Mouse (Mus musculus) myocyte (in vitro differentiated cells): ENCODE measurements around the gene Stx3. TPM values are rescaled to one million over a fixed set of nuclear protein-coding genes. Genes with fewer than 3 reads are reported as not detected.

Experiments used
- H3K27me3 ChIP-seq: one replicate; pipeline ENCODE4 v1.6.1; 2011; ENCODE audit not compliant: control insufficient read depth, insufficient read depth, insufficient read length
- H3K36me3 ChIP-seq: one replicate; pipeline ENCODE4 v1.6.1; 2011; ENCODE audit not compliant: control insufficient read depth, insufficient read depth
- H3K4me2 ChIP-seq: one replicate; pipeline ENCODE4 v1.6.1; 2011; ENCODE audit warnings: low read depth, control low read depth
- H3K4me3 ChIP-seq: one replicate; pipeline ENCODE4 v1.5.1; 2011; ENCODE audit warnings: mild to moderate bottlenecking, control low read depth, moderate library complexity
- H3K79me2 ChIP-seq: one replicate; pipeline ENCODE4 v1.6.1; 2011; ENCODE audit not compliant: control insufficient read depth, insufficient read depth
- H3ac ChIP-seq: one replicate; pipeline ENCODE4 v1.6.1; 2011; ENCODE audit not compliant: control insufficient read depth, insufficient read length
- CEBPB ChIP-seq: IDR thresholded peaks from 2 replicates; pipeline ENCODE4 v1.6.1; 2011; ENCODE audit warnings: mild to moderate bottlenecking, moderate library complexity; ENCODE audit not compliant: poor library complexity, insufficient read depth, severe bottlenecking
- E2F4 ChIP-seq: IDR thresholded peaks from one replicate; pipeline ENCODE4 v1.6.1; 2011; ENCODE audit warnings: mild to moderate bottlenecking, control low read depth, moderate library complexity; ENCODE audit not compliant: insufficient read depth
- MAX ChIP-seq: IDR thresholded peaks from one replicate; pipeline ENCODE4 v1.6.1; 2011; ENCODE audit warnings: low read depth, mild to moderate bottlenecking, control low read depth
- MYOD1 ChIP-seq, 3 experiments: IDR thresholded peaks; one replicate each; pipeline ENCODE4 v1.6.1; 2011; ENCODE audit warnings: control low read depth in 2 of 3, low read depth in 2 of 3, mild to moderate bottlenecking in 2 of 3, moderate library complexity in 1 of 3; ENCODE audit not compliant: insufficient read length in 2 of 3, control insufficient read depth in 1 of 3
- MYOG ChIP-seq, 3 experiments: IDR thresholded peaks; one replicate each; pipeline ENCODE4 v1.6.1; 2011; ENCODE audit warnings: control low read depth in 2 of 3, low read depth in 2 of 3, mild to moderate bottlenecking in 2 of 3; ENCODE audit not compliant: insufficient read length in 2 of 3, control insufficient read depth in 1 of 3, insufficient read depth in 1 of 3
- POLR2A ChIP-seq: IDR thresholded peaks from one replicate; pipeline ENCODE4 v1.6.1; 2011; ENCODE audit warnings: low read depth, mild to moderate bottlenecking, control low read depth, moderate library complexity; ENCODE audit not compliant: insufficient read length
- POLR2AphosphoS2 ChIP-seq: IDR thresholded peaks from one replicate; pipeline ENCODE4 v1.6.1; 2011; ENCODE audit warnings: low read depth, control low read depth; ENCODE audit not compliant: insufficient read length
- REST ChIP-seq: IDR thresholded peaks from one replicate; pipeline ENCODE4 v1.6.1; 2011; ENCODE audit warnings: mild to moderate bottlenecking, control low read depth, moderate library complexity; ENCODE audit not compliant: insufficient read depth, insufficient read length
- SRF ChIP-seq: IDR thresholded peaks from one replicate; pipeline ENCODE4 v1.6.1; 2011; ENCODE audit warnings: low read depth; ENCODE audit not compliant: control insufficient read depth, insufficient read length
- TCF12 ChIP-seq: IDR thresholded peaks from one replicate; pipeline ENCODE4 v1.6.1; 2011; ENCODE audit warnings: mild to moderate bottlenecking, control low read depth; ENCODE audit not compliant: poor library complexity, insufficient read depth, severe bottlenecking
- TCF3 ChIP-seq: IDR thresholded peaks from one replicate; pipeline ENCODE4 v1.6.1; 2011; ENCODE audit warnings: low read depth, control low read depth; ENCODE audit not compliant: insufficient read length
- USF1 ChIP-seq: IDR thresholded peaks from one replicate; pipeline ENCODE4 v1.6.1; 2011; ENCODE audit warnings: low read depth, mild to moderate bottlenecking, control low read depth, moderate library complexity
- polyA plus RNA-seq: library from polyadenylated mRNA; unstranded; fragments of >200 nt; fragmentation: generic; extraction: Trizol; gene quantifications from one replicate; pipeline ENCODE4 v1.2.1, GENCODE M21; 2012; ENCODE audit warnings: missing spikeins

Stx3 gene
- polyA plus RNA-seq, 1 experiment, result 3.3 TPM

GRCm38 (mm10) chr19:11788876-11789275 is 30.3 kb downstream of the Stx3 start:
- no peaks in the 10 kb centered on the region for H3K79me2 ChIP-seq
- no peaks in the 10 kb centered on the region for H3K36me3 ChIP-seq
- no peaks in the 10 kb centered on the region for H3K27me3 ChIP-seq
- no peak overlapping the region for H3K4me3 ChIP-seq
- H3ac ChIP-seq, result no peak overlapping the region
- no peak for TF ChIP-seq CEBPB
- no peak for TF ChIP-seq TCF3
- no peak for TF ChIP-seq USF1
- no peak for TF ChIP-seq MAX
- no peak overlapping the region for H3K4me2 ChIP-seq

- TF ChIP-seq E2F4 (no peak), USF1 (no peak), POLR2A (no peak), TCF3 (no peak), MYOG (IDR thresholded peaks at IDR 0.05; ENCODE audit: control insufficient read depth in 1 of 3, insufficient read depth in 1 of 3, insufficient read length in 2 of 3, low read depth in 2 of 3) (no peak), MAX (no peak), TCF12 (no peak), SRF (no peak)
- Histone ChIP-seq H3K4me3 (no peak overlapping the region), H3ac (no peak overlapping the region), H3K4me2 (no peak overlapping the region), H3K27me3 (no peaks in the 10 kb centered on the region), H3K79me2 (no peaks in the 10 kb centered on the region), H3K36me3 (no peaks in the 10 kb centered on the region)
These were observed 31.4 kb downstream of the Stx3 start for GRCm38 (mm10) chr19:11787826-11788225.

- Histone ChIP-seq H3K36me3 (no peaks in the 10 kb centered on the region), H3K79me2 (no peaks in the 10 kb centered on the region), H3K27me3 (no peaks in the 10 kb centered on the region), H3ac (no peak overlapping the region), H3K4me2 (no peak overlapping the region), H3K4me3 (no peak overlapping the region)
- TF ChIP-seq REST, result no peak
- TF ChIP-seq TCF12, result no peak
- TF ChIP-seq POLR2AphosphoS2, result no peak
- no peak for TF ChIP-seq CEBPB
- TF ChIP-seq MYOD1 (IDR thresholded peaks at IDR 0.05; ENCODE audit: control insufficient read depth in 1 of 3, insufficient read length in 2 of 3, low read depth in 2 of 3), result no peak
- no peak for TF ChIP-seq MYOG (IDR thresholded peaks at IDR 0.05; ENCODE audit: control insufficient read depth in 1 of 3, insufficient read depth in 1 of 3, insufficient read length in 2 of 3, low read depth in 2 of 3)
- no peak for TF ChIP-seq TCF3
- no peak for TF ChIP-seq SRF
- no peak for TF ChIP-seq MAX
- TF ChIP-seq POLR2A, result no peak
- no peak for TF ChIP-seq USF1
- no peak for TF ChIP-seq E2F4
These were observed 33.6 kb downstream of the Stx3 start for GRCm38 (mm10) chr19:11785409-11786154.

GRCm38 (mm10) chr19:11777191-11777865 is 41.9 kb downstream of the Stx3 start:
- H3K36me3 ChIP-seq, result peaks cover 15% of the 10 kb centered on the region
- no peaks in the 10 kb centered on the region for H3K27me3 ChIP-seq
- H3ac ChIP-seq, result no peak overlapping the region
- no peak overlapping the region for H3K4me2 ChIP-seq
- no peaks in the 10 kb centered on the region for H3K79me2 ChIP-seq
- no peak overlapping the region for H3K4me3 ChIP-seq
- no peak for TF ChIP-seq REST
- no peak for TF ChIP-seq E2F4
- TF ChIP-seq USF1, result no peak
- no peak for TF ChIP-seq MYOG (IDR thresholded peaks at IDR 0.05; ENCODE audit: control insufficient read depth in 1 of 3, insufficient read depth in 1 of 3, insufficient read length in 2 of 3, low read depth in 2 of 3)
- no peak for TF ChIP-seq TCF3
- no peak for TF ChIP-seq MAX
- TF ChIP-seq MYOD1 (IDR thresholded peaks at IDR 0.05; ENCODE audit: control insufficient read depth in 1 of 3, insufficient read length in 2 of 3, low read depth in 2 of 3), result no peak
- no peak for TF ChIP-seq SRF
- TF ChIP-seq TCF12, result no peak
- no peak for TF ChIP-seq POLR2AphosphoS2
- TF ChIP-seq POLR2A, result no peak
- no peak for TF ChIP-seq CEBPB
